Mouse (Mus musculus) kidney, embryonic 14.5 days (tissue): ENCODE measurements at regions not wholly inside any gene's neighbourhood (a gene's known extent, or its start where the extent isn't known, plus 50 kb on each side); places are given as distances from the start of the nearest gene placed in this dataset.

Experiments
- ATAC-seq: fragments of 200-750 bp; cut with Nextera tagmentation; 2 replicates; pipeline ENCODE4 v1.8.0; 2017; ENCODE audit warnings: moderate number of reproducible peaks, mild to moderate bottlenecking, moderate TSS enrichment, moderate library complexity; ENCODE audit not compliant: low FRiP score, low TSS enrichment
- H3K27ac ChIP-seq: fragments of 300-500 bp; sonication (generic); 2 replicates; pipeline ENCODE4 v1.5.1; 2014; ENCODE audit warnings: low read depth, mild to moderate bottlenecking, low read length, moderate library complexity, mixed read lengths
- H3K27me3 ChIP-seq: fragments of 300-500 bp; sonication (generic); 2 replicates; pipeline ENCODE4 v1.6.1; 2014; ENCODE audit warnings: mild to moderate bottlenecking, low read length; ENCODE audit not compliant: control insufficient read depth, insufficient read depth
- H3K36me3 ChIP-seq: fragments of 300-500 bp; sonication (generic); 2 replicates; pipeline ENCODE4 v1.6.1; 2014; ENCODE audit warnings: low read length, mixed read lengths; ENCODE audit not compliant: control insufficient read depth, insufficient read depth
- H3K4me1 ChIP-seq: fragments of 300-500 bp; sonication (generic); 2 replicates; pipeline ENCODE4 v1.6.1; 2014; ENCODE audit warnings: low read length, mixed read lengths; ENCODE audit not compliant: control insufficient read depth, insufficient read depth
- H3K4me2 ChIP-seq: fragments of 300-500 bp; sonication (generic); replicated peaks from 2 replicates; pipeline ENCODE4 v1.6.1; 2014; ENCODE audit warnings: low read depth, mild to moderate bottlenecking, low read length
- H3K4me3 ChIP-seq: fragments of 300-500 bp; sonication (generic); 2 replicates; pipeline ENCODE4 v1.5.1; 2014; ENCODE audit warnings: mild to moderate bottlenecking, low read length
- H3K9ac ChIP-seq: fragments of 300-500 bp; sonication (generic); 2 replicates; pipeline ENCODE4 v1.6.1; 2014; ENCODE audit warnings: low read depth, mild to moderate bottlenecking, low read length, moderate library complexity
- H3K9me3 ChIP-seq: fragments of 300-500 bp; sonication (generic); 2 replicates; pipeline ENCODE4 v1.6.1; 2016; ENCODE audit warnings: low read length; ENCODE audit not compliant: control insufficient read depth
- WGBS: fragments of 180-500 bp; shearing (Covaris S2); extraction: QIAGEN DNeasy Blood & Tissue Kit; methylation state at CpG from one replicate; pipeline ENCODE4 v1.1.7; 2014; 5-methylcytosine and 5-hydroxymethylcytosine counted together

GRCm38 (mm10) chr14:100415099-100415498, 130.6 kb upstream of the Klf12 start:
- Histone ChIP-seq H3K4me2 (no peak overlapping the region), H3K36me3 (no peaks in the 10 kb centered on the region), H3K27me3 (no peaks in the 10 kb centered on the region), H3K9ac (no peak overlapping the region), H3K27ac (no peak overlapping the region), H3K9me3 (no peaks in the 10 kb centered on the region), H3K4me3 (no peak overlapping the region), H3K4me1 (no peaks in the 10 kb centered on the region)
- 46% methylated on average over 4 of the region's 4 CpGs for WGBS
- ATAC-seq: no peak

DNA sequence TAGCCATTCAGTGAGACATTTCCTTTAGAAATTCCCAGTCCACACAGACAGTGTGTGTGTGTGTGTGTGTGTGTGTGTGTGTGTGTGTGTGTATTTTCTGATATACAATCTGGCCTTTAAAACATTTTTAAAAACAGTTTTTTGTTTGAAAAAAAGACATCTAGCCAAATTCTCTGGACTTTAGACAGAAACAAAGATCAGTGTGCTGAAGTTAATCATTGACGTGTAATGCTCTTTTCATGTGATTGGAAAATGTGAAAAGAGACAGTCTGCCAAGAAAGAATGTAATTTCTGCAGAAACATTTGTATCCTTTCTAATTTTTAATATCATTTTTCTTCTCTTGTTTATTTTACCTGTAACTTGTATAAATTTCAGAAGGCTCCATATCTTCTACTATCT, 127.7 kb upstream of the Klf12 start:
- Histone ChIP-seq H3K36me3 (no peaks in the 10 kb centered on the region), H3K9ac (no peak overlapping the region), H3K4me2 (no peak overlapping the region), H3K9me3 (no peaks in the 10 kb centered on the region), H3K4me3 (no peak overlapping the region), H3K27me3 (no peaks in the 10 kb centered on the region), H3K27ac (no peak overlapping the region), H3K4me1 (no peaks in the 10 kb centered on the region)
- WGBS: 83% methylated on average over 1 of the region's 1 CpGs
- ATAC-seq: no peak

DNA sequence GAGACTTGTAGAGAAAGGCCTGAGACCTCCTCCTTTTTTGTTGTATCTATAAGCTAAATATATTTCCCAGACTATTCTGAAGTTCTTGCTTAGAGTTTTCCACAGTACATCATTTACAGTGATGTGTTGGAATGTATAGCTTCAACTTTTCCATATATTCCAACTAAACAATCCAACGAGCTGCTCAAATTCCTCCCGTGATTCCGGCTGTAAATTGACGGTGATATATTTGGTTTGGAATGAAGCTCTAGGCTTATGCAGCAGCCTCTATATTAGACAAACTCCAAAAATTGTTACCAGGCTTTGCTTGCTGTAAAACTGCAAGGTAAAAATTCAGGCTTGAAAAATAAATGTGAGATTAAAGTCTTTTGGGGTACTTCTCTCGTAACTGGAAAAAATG, 112.7 kb upstream of the Klf12 start:
- no peaks in the 10 kb centered on the region for H3K36me3 ChIP-seq
- H3K9ac ChIP-seq: no peak overlapping the region
- 53% methylated on average over 5 of the region's 5 CpGs for WGBS
- no peak for ATAC-seq
- H3K4me3 ChIP-seq: no peak overlapping the region
- H3K9me3 ChIP-seq: no peaks in the 10 kb centered on the region
- H3K4me2 ChIP-seq: no peak overlapping the region
- no peaks in the 10 kb centered on the region for H3K4me1 ChIP-seq
- no peak overlapping the region for H3K27ac ChIP-seq
- no peaks in the 10 kb centered on the region for H3K27me3 ChIP-seq

DNA sequence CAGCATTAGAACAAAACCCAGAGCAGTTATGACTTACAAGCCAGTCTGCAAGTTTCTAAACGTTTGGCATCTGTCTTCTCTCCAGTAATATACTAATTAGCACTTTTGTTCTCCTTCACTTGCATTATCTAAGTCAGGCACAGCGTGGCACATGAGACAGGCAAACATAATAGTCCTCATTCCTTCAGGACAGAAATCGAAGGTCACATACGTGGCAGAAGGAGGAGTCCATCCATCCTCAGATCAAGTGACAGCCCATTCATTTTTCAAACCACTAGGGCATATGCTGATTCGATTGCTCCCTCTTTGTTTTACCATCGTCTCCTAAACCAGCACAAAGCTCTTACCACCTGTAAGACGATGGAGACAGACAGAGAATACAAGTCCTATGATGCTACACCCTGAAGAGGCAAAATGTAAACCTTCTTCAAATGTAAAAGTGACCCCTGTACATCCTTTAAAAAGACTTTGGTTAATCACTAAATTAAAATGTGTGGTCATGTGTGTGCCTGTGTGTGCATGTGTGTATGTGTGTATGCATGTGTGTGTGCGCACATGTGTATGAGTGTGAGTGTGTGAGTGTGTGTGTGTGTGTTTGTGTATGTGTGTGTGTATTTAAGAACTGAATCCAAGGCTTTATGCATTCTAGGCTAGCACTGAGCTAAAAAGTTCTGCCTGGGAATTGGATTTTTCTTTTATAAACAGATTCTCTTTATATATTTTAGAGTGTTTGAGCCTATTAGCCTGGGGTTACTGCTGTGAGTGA, 90.9 kb upstream of the Klf12 start:
- H3K4me2 ChIP-seq: no peak overlapping the region
- WGBS: 56% methylated on average over 8 of the region's 8 CpGs

DNA sequence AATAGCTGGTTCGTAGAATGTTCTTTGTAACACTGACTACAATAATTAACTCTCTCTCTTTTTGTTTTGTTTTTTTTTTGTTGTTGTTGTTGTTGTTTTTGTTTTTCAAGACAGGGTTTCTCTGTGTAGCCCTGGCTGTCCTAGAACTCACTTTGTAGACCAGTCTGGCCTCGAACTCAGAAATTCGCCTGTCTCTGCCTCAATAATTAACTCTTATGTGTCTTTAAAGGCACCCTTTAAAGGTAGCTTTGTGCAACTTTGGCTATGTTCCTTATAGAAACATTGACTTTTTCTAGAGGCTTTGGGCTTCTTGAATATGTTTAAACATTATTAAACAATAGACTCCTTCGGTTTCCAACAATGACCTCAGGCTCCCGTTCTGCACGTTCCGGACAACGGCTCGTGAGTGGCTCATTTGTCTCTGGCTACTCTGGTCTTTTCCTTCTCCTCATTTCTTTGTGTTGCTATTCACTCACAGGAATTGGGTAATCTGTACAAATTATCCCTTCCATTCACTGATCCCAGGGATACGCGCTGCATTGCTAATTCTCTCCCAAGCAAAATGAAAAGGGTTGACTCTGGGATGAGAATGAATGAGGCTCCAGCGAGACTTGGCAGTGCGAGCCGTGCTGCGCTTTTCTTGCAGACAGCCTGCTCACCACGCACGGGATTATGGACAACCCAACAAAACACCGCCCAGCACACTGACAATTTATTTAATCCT, 90.2 kb upstream of the Klf12 start:
- Histone ChIP-seq H3K36me3 (no peaks in the 10 kb centered on the region), H3K9me3 (no peaks in the 10 kb centered on the region), H3K9ac (no peak overlapping the region), H3K27ac (no peak overlapping the region), H3K27me3 (no peaks in the 10 kb centered on the region), H3K4me3 (no peak overlapping the region), H3K4me2 (no peak overlapping the region), H3K4me1 (no peaks in the 10 kb centered on the region)
- ATAC-seq: no peak
- 89% methylated on average over 18 of the region's 18 CpGs for WGBS

More for the DNA sequence above, 90.9 kb upstream of the Klf12 start:
- Histone ChIP-seq H3K27me3 (no peaks in the 10 kb centered on the region), H3K9me3 (no peaks in the 10 kb centered on the region), H3K36me3 (no peaks in the 10 kb centered on the region), H3K27ac (no peak overlapping the region), H3K9ac (no peak overlapping the region), H3K4me1 (no peaks in the 10 kb centered on the region), H3K4me3 (no peak overlapping the region)
- ATAC-seq: no peak

GRCm38 (mm10) chr14:100366234-100366864, 81.9 kb upstream of the Klf12 start:
- H3K36me3 ChIP-seq: no peaks in the 10 kb centered on the region
- no peak overlapping the region for H3K4me2 ChIP-seq
- WGBS: 83% methylated on average over 5 of the region's 5 CpGs
- H3K27ac ChIP-seq: no peak overlapping the region
- H3K4me1 ChIP-seq: no peaks in the 10 kb centered on the region
- no peaks in the 10 kb centered on the region for H3K27me3 ChIP-seq
- H3K9ac ChIP-seq: no peak overlapping the region
- ATAC-seq: no peak
- no peaks in the 10 kb centered on the region for H3K9me3 ChIP-seq
- H3K4me3 ChIP-seq: no peak overlapping the region

DNA sequence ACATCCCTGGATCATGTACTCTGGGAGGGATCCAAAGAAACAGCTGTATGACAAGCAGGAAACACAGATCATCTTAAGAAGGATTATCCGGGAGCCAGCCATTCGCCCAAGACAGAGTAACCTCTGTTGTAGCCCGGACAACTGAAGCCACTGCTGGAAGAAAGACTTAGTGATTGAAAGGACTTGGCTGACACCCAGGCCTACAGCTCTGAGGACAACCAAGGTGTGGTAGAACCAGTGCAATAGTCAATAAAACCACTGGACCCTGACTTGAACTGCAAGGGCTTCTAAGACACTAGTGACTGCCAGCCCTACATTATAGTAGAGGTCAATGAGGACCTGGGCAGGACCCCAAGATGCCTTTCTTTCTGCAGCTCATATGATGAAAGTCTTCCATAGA, 78.3 kb upstream of the Klf12 start:
- no peaks in the 10 kb centered on the region for H3K27me3 ChIP-seq
- H3K4me1 ChIP-seq: no peaks in the 10 kb centered on the region
- H3K9ac ChIP-seq: no peak overlapping the region
- no peak overlapping the region for H3K27ac ChIP-seq
- H3K9me3 ChIP-seq: no peaks in the 10 kb centered on the region
- no peak overlapping the region for H3K4me2 ChIP-seq
- ATAC-seq: no peak
- 72% methylated on average over 3 of the region's 3 CpGs for whole genome bisulfite sequencing
- no peaks in the 10 kb centered on the region for H3K36me3 ChIP-seq
- no peak overlapping the region for H3K4me3 ChIP-seq

DNA sequence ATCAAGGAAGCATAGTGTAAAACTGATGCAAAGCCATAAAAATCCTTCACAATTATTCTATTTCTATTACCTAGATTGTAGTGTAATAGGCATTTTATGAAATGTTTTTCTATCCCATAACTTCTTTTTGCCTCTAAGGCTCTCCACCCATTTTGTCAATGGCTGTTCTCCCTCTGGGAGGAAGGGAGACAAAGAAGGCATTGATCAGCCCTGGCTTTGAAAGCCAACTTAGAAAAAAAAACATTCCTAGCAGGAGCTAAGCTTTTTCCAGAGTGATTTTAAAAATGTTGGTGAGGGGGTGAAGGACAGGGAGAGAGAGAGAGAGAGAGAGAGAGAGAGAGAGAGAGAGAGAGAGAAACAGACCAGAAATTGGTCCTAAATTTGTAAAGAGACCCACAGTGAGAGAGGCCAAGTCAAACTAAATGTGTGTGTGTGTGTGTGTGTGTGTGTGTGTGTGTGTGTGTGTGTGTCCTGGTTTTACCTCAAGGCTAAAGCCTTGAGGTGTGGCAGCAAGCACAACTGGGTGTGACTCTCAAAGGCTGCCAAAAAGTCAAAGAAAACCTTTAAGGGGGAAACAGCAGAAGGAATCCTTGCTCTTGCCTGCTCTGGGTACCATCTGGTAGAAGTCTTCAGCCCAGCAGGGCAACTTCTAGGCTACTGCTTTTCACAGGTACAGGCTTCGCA, 77.0 kb upstream of the Klf12 start:
- no peak overlapping the region for H3K4me3 ChIP-seq
- no peaks in the 10 kb centered on the region for H3K36me3 ChIP-seq
- H3K9me3 ChIP-seq: no peaks in the 10 kb centered on the region
- no peak overlapping the region for H3K27ac ChIP-seq
- H3K4me2 ChIP-seq: no peak overlapping the region
- H3K9ac ChIP-seq: no peak overlapping the region
- ATAC-seq: no peak
- 88% methylated on average over 1 of the region's 1 CpGs for WGBS
- H3K4me1 ChIP-seq: no peaks in the 10 kb centered on the region
- H3K27me3 ChIP-seq: no peaks in the 10 kb centered on the region
